Mouse (Mus musculus): ENCODE results near the gene Gm44511.

- TF ChIP-seq POLR2A (IDR thresholded peaks at IDR 0.05; ENCODE audit: borderline replicate concordance, extremely low read depth, insufficient read depth, insufficient read length, poor library complexity, severe bottlenecking) (no peak), CTCF (IDR thresholded peaks at IDR 0.05; ENCODE audit: borderline replicate concordance, extremely low read depth, insufficient read depth, insufficient read length) (no peak)
Observed at GRCm38 (mm10) chr6:128732032-128732431, 94.1 kb downstream of the Gm44511 start.

All from brain, embryonic 14.5 days (tissue).